In genomic region chr8:9072286-9072685, GRCm38 (mm10) we compare ENCODE assay signal across 20 mouse cellular contexts.
"Had no signal": no experiment of that assay in that cellular context is flagged by ENCODE, and none has a peak within 500 bp of the region (broad histone marks: within the 10 kb centered on the region; RNA-seq: fewer than 3 reads in every experiment).

No protein-coding gene starts in this region.

- H3K4me3 ChIP-seq: layer of hippocampus, adult 2 months; limb, embryonic 10.5 days; limb, embryonic 13.5 days; liver, embryonic 12.5 days; liver, embryonic 15.5 days; midbrain, embryonic 12.5 days; midbrain, embryonic 15.5 days; neural tube, embryonic 12.5 days; neural tube, embryonic 15.5 days had no signal

- H3K9ac ChIP-seq: limb, embryonic 13.5 days; liver, embryonic 12.5 days; liver, embryonic 15.5 days; midbrain, embryonic 12.5 days; midbrain, embryonic 15.5 days; neural tube, embryonic 12.5 days; neural tube, embryonic 15.5 days had no signal

- H3K4me1 ChIP-seq: limb, embryonic 10.5 days; limb, embryonic 13.5 days; liver, embryonic 12.5 days; liver, embryonic 15.5 days; midbrain, embryonic 12.5 days; midbrain, embryonic 15.5 days; neural tube, embryonic 12.5 days; neural tube, embryonic 15.5 days had no signal

- ATAC-seq: liver, embryonic 12.5 days; lung, postnatal 0 days; midbrain, embryonic 15.5 days had no signal

- H3K27ac ChIP-seq: kidney, postnatal 0 days; layer of hippocampus, adult 2 months; limb, embryonic 10.5 days; limb, embryonic 13.5 days; liver, embryonic 12.5 days; liver, embryonic 15.5 days; midbrain, embryonic 12.5 days; midbrain, embryonic 15.5 days; neural tube, embryonic 12.5 days; neural tube, embryonic 15.5 days had no signal

- H3K4me2 ChIP-seq: limb, embryonic 13.5 days; liver, embryonic 12.5 days; liver, embryonic 15.5 days; midbrain, embryonic 12.5 days; midbrain, embryonic 15.5 days; neural tube, embryonic 12.5 days; neural tube, embryonic 15.5 days had no signal

- DNase-seq: kidney, postnatal 25 days; layer of hippocampus, adult 9-11 months; liver; lung, adult 18-20 months; right cerebral cortex, adult 18-20 months; right cerebral cortex, postnatal 25 days; spleen, adult 18-20 months; thymus, adult 18-20 months; thymus, postnatal 36 days had no signal

- H3K27me3 ChIP-seq: limb, embryonic 13.5 days; liver, embryonic 12.5 days; liver, embryonic 15.5 days; midbrain, embryonic 12.5 days; midbrain, embryonic 15.5 days; neural tube, embryonic 12.5 days; neural tube, embryonic 15.5 days had no signal

- H3K36me3 ChIP-seq: limb, embryonic 10.5 days; limb, embryonic 13.5 days; liver, embryonic 12.5 days; liver, embryonic 15.5 days; midbrain, embryonic 12.5 days; midbrain, embryonic 15.5 days; neural tube, embryonic 12.5 days; neural tube, embryonic 15.5 days had no signal

- H3K9me3 ChIP-seq: limb, embryonic 10.5 days; limb, embryonic 13.5 days; liver, embryonic 12.5 days; liver, embryonic 15.5 days; midbrain, embryonic 12.5 days; midbrain, embryonic 15.5 days; neural tube, embryonic 12.5 days; neural tube, embryonic 15.5 days had no signal
